Mouse (Mus musculus): ENCODE data around the gene Aoc3.

- TF ChIP-seq POLR2A (IDR thresholded peaks at IDR 0.05; ENCODE audit: insufficient read length, low read depth) (no peak), E2F4 (IDR thresholded peaks at IDR 0.05; ENCODE audit: insufficient read depth) (no peak), CEBPB (IDR thresholded peaks at IDR 0.05; ENCODE audit: insufficient read depth, poor library complexity, severe bottlenecking) (no peak)
These were observed 21.3 kb downstream of the Aoc3 start for GRCm38 (mm10) chr11:101351721-101352111.

Measured in myocyte (in vitro differentiated cells).